Mouse (Mus musculus) forebrain, embryonic 12.5 days (tissue): Measurements from ENCODE around the gene Gm20388. TPM values are rescaled to one million over a fixed set of nuclear protein-coding genes. Genes with fewer than 3 reads are reported as not detected.
A peak's percentile ranks its signal among the peaks of the same experiment; 100 is the strongest.

Experiments
- ATAC-seq: fragments of 200-750 bp; cut with Nextera tagmentation; 2 replicates; pipeline ENCODE4 v1.8.0; 2017; ENCODE audit warnings: moderate TSS enrichment; ENCODE audit not compliant: low FRiP score
- H3K27ac ChIP-seq: fragments of 300-500 bp; sonication (generic); 2 replicates; pipeline ENCODE4 v1.5.1; 2016; ENCODE audit warnings: mild to moderate bottlenecking
- H3K27me3 ChIP-seq: fragments of 300-500 bp; sonication (generic); 2 replicates; pipeline ENCODE4 v1.6.1; 2016; ENCODE audit warnings: mild to moderate bottlenecking
- H3K36me3 ChIP-seq: fragments of 300-500 bp; sonication (generic); replicated peaks from 2 replicates; pipeline ENCODE4 v1.6.1; 2016; ENCODE audit warnings: mild to moderate bottlenecking
- H3K4me1 ChIP-seq: fragments of 300-500 bp; sonication (generic); 2 replicates; pipeline ENCODE4 v1.6.1; 2016
- H3K4me2 ChIP-seq: fragments of 300-500 bp; sonication (generic); 2 replicates; pipeline ENCODE4 v1.6.1; 2016; ENCODE audit warnings: mild to moderate bottlenecking, moderate library complexity
- H3K4me3 ChIP-seq: fragments of 300-500 bp; sonication (generic); replicated peaks from 2 replicates; pipeline ENCODE4 v1.5.1; 2016; ENCODE audit warnings: mild to moderate bottlenecking
- H3K9ac ChIP-seq: fragments of 300-500 bp; sonication (generic); 2 replicates; pipeline ENCODE4 v1.6.1; 2016; ENCODE audit warnings: mild to moderate bottlenecking
- H3K9me3 ChIP-seq: fragments of 300-500 bp; sonication (generic); 2 replicates; pipeline ENCODE4 v1.6.1; 2016
- WGBS: fragments of 180-500 bp; shearing (Covaris S2); methylation state at CpG from one replicate; pipeline ENCODE4 v1.1.7; 2016; 5-methylcytosine and 5-hydroxymethylcytosine counted together
- polyA plus RNA-seq: library from polyadenylated mRNA; unstranded; fragments of >200 nt; fragmentation: Nextera tagmentation; extraction: Ambion mirVana; gene quantifications from 2 replicates; pipeline ENCODE4 v1.2.1, GENCODE M21; 2016

The Gm20388 gene
- polyA plus RNA-seq, 1 experiment from 2014 or later: not detected

- Histone ChIP-seq H3K27ac (peak overlapping the region; percentile 95), H3K9me3 (no peaks in the 10 kb centered on the region), H3K36me3 (no peaks in the 10 kb centered on the region), H3K27me3 (peaks cover 26% of the 10 kb centered on the region), H3K4me1 (peaks cover 58% of the 10 kb centered on the region), H3K4me2 (peak overlapping the region; percentile 58), H3K4me3 (no peak overlapping the region), H3K9ac (peak overlapping the region; percentile 12; the same call in 1 of the 2 replicates)
- peak; percentile 9 for ATAC-seq
- 4% methylated on average over 4 of the region's 4 CpGs for WGBS
Observed at GRCm38 (mm10) chr8:120176605-120177004, 266.0 kb downstream of the Gm20388 start.

- Histone ChIP-seq H3K27me3 (peaks cover 26% of the 10 kb centered on the region), H3K36me3 (no peaks in the 10 kb centered on the region), H3K4me2 (peak within 1 kb of the TSS; percentile 58), H3K9ac (peak within 1 kb of the TSS; percentile 38), H3K4me1 (peaks cover 58% of the 10 kb centered on the region), H3K9me3 (no peaks in the 10 kb centered on the region), H3K4me3 (peak within 1 kb of the TSS; percentile 26), H3K27ac (peak within 1 kb of the TSS; percentile 95)
- peak; percentile 91 for ATAC-seq
- WGBS: 0% methylated on average over 21 of the region's 26 CpGs
Observed at GRCm38 (mm10) chr8:120177318-120178123, 266.9 kb downstream of the Gm20388 start, which contains the start of gene Fam92b. Gene Fam92b (minus strand): TSS chr8:120177466.

DNA sequence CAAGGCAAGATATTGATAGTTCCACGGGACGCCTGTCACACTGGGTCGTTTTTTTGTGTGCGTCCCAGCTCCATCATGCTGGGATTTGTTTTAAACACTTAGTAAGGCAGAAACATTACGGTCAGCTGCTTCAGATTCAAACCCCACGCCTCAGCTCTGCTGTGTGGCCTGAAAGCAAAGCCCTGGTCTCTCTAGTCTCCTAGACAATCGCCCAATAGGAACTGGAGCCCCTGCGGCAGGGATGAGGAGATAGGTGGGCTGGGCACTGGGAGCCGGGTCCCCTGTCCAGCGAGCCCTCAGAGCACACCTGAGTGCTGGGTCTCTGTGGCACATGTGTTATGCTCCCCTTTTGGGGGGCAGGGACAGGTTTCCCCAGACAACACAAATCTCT lies 267.5 kb downstream of the Gm20388 start:
- ATAC-seq: no peak
- H3K4me2 ChIP-seq: peak overlapping the region; percentile 58
- no peaks in the 10 kb centered on the region for H3K9me3 ChIP-seq
- peaks cover 58% of the 10 kb centered on the region for H3K4me1 ChIP-seq
- no peaks in the 10 kb centered on the region for H3K36me3 ChIP-seq
- H3K27ac ChIP-seq: peak overlapping the region; percentile 95
- WGBS: 3% methylated on average over 10 of the region's 10 CpGs
- peak overlapping the region; percentile 26; the same call in 1 of the 2 replicates for H3K4me3 ChIP-seq
- peaks cover 26% of the 10 kb centered on the region for H3K27me3 ChIP-seq
- peak overlapping the region; percentile 38; the same call in 1 of the 2 replicates for H3K9ac ChIP-seq

GRCm38 (mm10) chr8:120179027-120179431 lies 268.4 kb downstream of the Gm20388 start:
- Histone ChIP-seq H3K27ac (peak overlapping the region; percentile 38; the same call in 1 of the 2 replicates), H3K4me2 (peak overlapping the region; percentile 39), H3K9me3 (no peaks in the 10 kb centered on the region), H3K27me3 (peaks cover 25% of the 10 kb centered on the region), H3K36me3 (no peaks in the 10 kb centered on the region), H3K4me3 (no peak overlapping the region), H3K9ac (no peak overlapping the region), H3K4me1 (peaks cover 58% of the 10 kb centered on the region)
- peak; percentile 54 for ATAC-seq
- WGBS: under 1% methylated on average over 10 of the region's 10 CpGs

DNA sequence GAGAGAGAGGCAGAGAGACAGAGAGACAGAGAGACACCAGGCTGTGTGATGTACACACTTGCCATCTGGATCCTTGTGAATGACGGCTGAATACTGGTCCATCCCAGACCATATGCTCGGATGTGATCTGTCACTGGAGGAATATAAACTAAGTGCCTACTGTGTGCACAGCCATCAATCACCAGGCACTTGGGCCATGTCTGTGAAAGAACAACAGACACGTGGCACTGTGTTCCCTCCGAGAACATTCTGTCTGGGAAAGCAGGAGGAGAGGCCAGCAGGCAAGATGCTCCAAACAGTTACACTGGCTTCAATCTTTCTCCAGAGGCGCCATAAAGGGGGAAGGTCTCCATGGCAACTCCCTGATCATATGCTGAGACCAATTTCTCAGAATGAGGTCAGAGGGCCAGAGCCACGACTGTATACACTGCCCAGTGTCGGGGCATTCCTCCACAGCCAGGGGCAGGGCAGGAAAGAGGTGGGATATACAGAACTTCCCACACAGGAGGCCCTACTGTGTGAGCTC lies 269.9 kb downstream of the Gm20388 start:
- Histone ChIP-seq H3K27ac (no peak overlapping the region), H3K4me1 (peaks cover 65% of the 10 kb centered on the region), H3K9me3 (no peaks in the 10 kb centered on the region), H3K27me3 (peaks cover 15% of the 10 kb centered on the region; the same call in 1 of the 2 replicates), H3K4me2 (no peak overlapping the region), H3K9ac (no peak overlapping the region), H3K4me3 (no peak overlapping the region), H3K36me3 (no peaks in the 10 kb centered on the region)
- 51% methylated on average over 7 of the region's 7 CpGs for WGBS
- ATAC-seq: no peak

GRCm38 (mm10) chr8:120181274-120181673 lies 270.6 kb downstream of the Gm20388 start:
- H3K27me3 ChIP-seq: peaks cover 7% of the 10 kb centered on the region; the same call in 1 of the 2 replicates

GRCm38 (mm10) chr8:120181861-120182414 lies 271.3 kb downstream of the Gm20388 start:
- peaks cover 68% of the 10 kb centered on the region for H3K4me1 ChIP-seq

More at GRCm38 (mm10) chr8:120181274-120181673, 270.6 kb downstream of the Gm20388 start:
- Histone ChIP-seq H3K4me2 (no peak overlapping the region), H3K9ac (no peak overlapping the region), H3K36me3 (no peaks in the 10 kb centered on the region), H3K4me1 (peaks cover 68% of the 10 kb centered on the region), H3K9me3 (no peaks in the 10 kb centered on the region), H3K27ac (no peak overlapping the region), H3K4me3 (no peak overlapping the region)
- ATAC-seq: no peak
- WGBS: 88% methylated on average over 5 of the region's 5 CpGs

GRCm38 (mm10) chr8:120184366-120184765 lies 273.7 kb downstream of the Gm20388 start:
- H3K27me3 ChIP-seq: 0 out of 2 replicates have a peak, but pooled peaks cover 4% of the 10 kb centered on the region
- H3K9me3 ChIP-seq: no peaks in the 10 kb centered on the region
- 52% methylated on average over 9 of the region's 9 CpGs for WGBS
- H3K4me1 ChIP-seq: peaks cover 45% of the 10 kb centered on the region
- H3K36me3 ChIP-seq: no peaks in the 10 kb centered on the region
- ATAC-seq: peak; percentile 17; the same call in 1 of the 2 replicates
- no peak overlapping the region for H3K4me3 ChIP-seq
- no peak overlapping the region for H3K9ac ChIP-seq
- peak overlapping the region; percentile 80 for H3K27ac ChIP-seq
- H3K4me2 ChIP-seq: no peak overlapping the region

More at GRCm38 (mm10) chr8:120181861-120182414, 271.3 kb downstream of the Gm20388 start:
- Histone ChIP-seq H3K9me3 (no peaks in the 10 kb centered on the region), H3K4me3 (no peak overlapping the region), H3K4me2 (no peak overlapping the region), H3K27ac (no peak overlapping the region), H3K9ac (no peak overlapping the region), H3K27me3 (0 out of 2 replicates have a peak, but pooled peaks cover 4% of the 10 kb centered on the region), H3K36me3 (no peaks in the 10 kb centered on the region)
- 82% methylated on average over 4 of the region's 4 CpGs for WGBS
- ATAC-seq: no peak

DNA sequence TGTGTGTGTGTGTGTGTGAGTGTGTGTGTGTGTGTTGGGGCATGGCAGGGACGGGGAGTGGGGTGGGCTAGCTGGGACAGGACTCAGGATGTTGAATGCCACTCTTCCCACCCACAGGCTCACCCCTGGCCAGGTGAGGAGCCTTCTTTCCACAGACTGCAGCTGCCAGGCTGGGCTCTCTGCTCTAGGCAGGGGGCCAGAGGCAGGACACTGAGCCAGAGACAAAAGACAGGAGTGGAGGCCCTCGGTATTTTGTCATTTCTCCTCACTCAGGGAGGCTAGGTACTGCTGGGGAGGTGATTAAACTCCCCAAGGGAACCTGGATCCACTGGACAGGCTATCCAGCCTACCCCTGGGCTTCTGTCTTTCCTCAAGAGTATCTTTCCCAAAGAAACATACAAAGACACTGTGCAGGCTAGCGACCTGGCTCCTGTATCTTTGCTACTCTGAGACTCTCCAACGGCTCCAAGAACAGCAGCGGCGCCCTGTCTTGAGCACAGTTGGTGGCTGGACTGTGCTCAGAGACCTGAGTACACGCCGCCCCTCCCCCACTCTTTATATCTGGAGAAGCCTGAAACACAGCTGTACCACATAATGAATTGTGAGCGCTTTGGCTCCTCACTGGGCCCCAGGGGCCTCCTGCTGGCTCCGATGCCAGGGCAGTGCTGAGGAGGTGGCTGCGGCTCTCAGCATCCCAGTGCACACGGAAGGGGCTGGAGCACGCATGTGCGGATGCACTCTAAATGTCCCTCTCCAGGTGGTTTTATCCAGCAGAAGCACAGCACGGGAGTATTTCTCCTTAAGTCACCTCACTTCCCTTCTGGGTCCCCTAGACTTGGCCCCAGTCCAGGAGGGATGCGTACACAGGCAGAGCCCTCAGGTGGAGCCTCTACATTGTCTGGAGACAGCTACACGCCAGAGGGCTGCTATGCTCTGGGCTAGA lies 274.5 kb downstream of the Gm20388 start:
- WGBS: 24% methylated on average over 17 of the region's 17 CpGs
- H3K36me3 ChIP-seq: no peaks in the 10 kb centered on the region
- no peaks in the 10 kb centered on the region for H3K9me3 ChIP-seq
- H3K4me3 ChIP-seq: no peak overlapping the region
- peak overlapping the region; percentile 19 for H3K4me2 ChIP-seq
- H3K27me3 ChIP-seq: 0 out of 2 replicates have a peak, but pooled peaks cover 4% of the 10 kb centered on the region
- H3K9ac ChIP-seq: no peak overlapping the region
- H3K4me1 ChIP-seq: peaks cover 41% of the 10 kb centered on the region
- H3K27ac ChIP-seq: peak overlapping the region; percentile 80
- ATAC-seq: peak; percentile 67

DNA sequence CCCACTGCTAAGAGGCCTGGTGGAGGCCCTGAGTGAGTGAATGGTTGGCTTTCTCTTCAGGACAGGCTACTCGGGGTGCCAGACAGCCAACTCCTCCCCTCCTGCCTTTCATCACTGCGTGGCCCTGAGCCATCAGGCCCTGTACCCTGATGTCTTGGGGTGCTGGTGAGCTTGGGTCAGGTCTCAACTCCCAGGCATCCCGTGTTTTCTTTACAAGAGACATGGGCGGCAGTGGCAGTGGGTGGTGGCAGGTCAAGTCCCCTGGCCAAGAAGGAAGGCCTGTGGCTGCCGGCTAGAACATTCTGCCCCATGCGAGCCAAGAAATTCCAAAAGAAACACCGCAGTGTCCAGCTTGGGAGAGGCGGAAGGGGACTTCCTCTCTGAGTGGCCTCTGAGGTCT lies 275.8 kb downstream of the Gm20388 start:
- Histone ChIP-seq H3K36me3 (no peaks in the 10 kb centered on the region), H3K27ac (no peak overlapping the region), H3K27me3 (0 out of 2 replicates have a peak, but pooled peaks cover 4% of the 10 kb centered on the region), H3K4me1 (peaks cover 41% of the 10 kb centered on the region), H3K9ac (no peak overlapping the region), H3K4me3 (no peak overlapping the region), H3K4me2 (no peak overlapping the region), H3K9me3 (no peaks in the 10 kb centered on the region)
- WGBS: 75% methylated on average over 8 of the region's 8 CpGs
- ATAC-seq: no peak

DNA sequence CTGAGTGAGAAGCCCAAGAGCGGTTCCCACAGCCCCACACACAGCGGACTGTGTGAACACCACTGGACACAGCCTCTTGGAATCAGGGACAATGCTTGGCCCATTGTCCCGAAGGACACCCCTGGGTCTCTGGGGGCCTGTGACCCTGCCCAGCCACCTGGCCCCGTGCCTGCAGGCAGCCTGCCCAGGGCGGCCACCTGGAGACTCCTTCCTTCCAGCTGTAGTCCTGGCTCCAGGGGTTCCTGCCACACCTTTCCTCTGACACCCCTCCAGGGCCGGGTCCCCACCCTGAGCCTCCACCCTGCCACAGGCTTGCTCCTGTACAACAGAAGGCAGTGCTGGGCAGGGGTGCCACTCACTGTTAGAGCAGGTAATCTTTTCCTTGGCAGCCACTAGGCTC lies 277.9 kb downstream of the Gm20388 start:
- Histone ChIP-seq H3K4me2 (no peak overlapping the region), H3K27me3 (0 out of 2 replicates have a peak, but pooled peaks cover 4% of the 10 kb centered on the region), H3K36me3 (no peaks in the 10 kb centered on the region), H3K27ac (no peak overlapping the region), H3K4me3 (no peak overlapping the region), H3K4me1 (peaks cover 41% of the 10 kb centered on the region), H3K9me3 (no peaks in the 10 kb centered on the region), H3K9ac (no peak overlapping the region)
- WGBS: 84% methylated on average over 6 of the region's 6 CpGs
- no peak for ATAC-seq
